Mouse (Mus musculus): ENCODE measurements around the gene Vps13c. TPM values are rescaled to one million over a fixed set of nuclear protein-coding genes. Genes with fewer than 3 reads are reported as not detected.

The Vps13c gene
- polyA plus RNA-seq, 1 experiment from 2014 or later, result 9.3 TPM

GRCm38 (mm10) chr9:67810527-67810926 is 29.7 kb upstream of the Vps13c start:
- Histone ChIP-seq H3K36me3 (ENCODE audit: control insufficient read depth, insufficient read depth, low read length) (no peaks in the 10 kb centered on the region), H3K9ac (ENCODE audit: low read depth, low read length) (no peak overlapping the region)
- 61% methylated on average over 6 of the region's 6 CpGs for WGBS

GRCm38 (mm10) chr9:67811116-67811515 is 29.1 kb upstream of the Vps13c start:
- no peak overlapping the region for H3K4me3 ChIP-seq (ENCODE audit: low read length)
- H3K9me3 ChIP-seq (ENCODE audit: control insufficient read depth, low read length), result no peaks in the 10 kb centered on the region
- H3K4me2 ChIP-seq (ENCODE audit: low read length), result no peak overlapping the region
- no peak overlapping the region for H3K9ac ChIP-seq (ENCODE audit: low read depth, low read length)
- no peak overlapping the region for H3K27ac ChIP-seq (ENCODE audit: low read depth, low read length)
- H3K27me3 ChIP-seq (replicated peaks; ENCODE audit: control insufficient read depth, insufficient read depth, low read length), result no peaks in the 10 kb centered on the region
- ATAC-seq, result no peak
- no peaks in the 10 kb centered on the region for H3K36me3 ChIP-seq (ENCODE audit: control insufficient read depth, insufficient read depth, low read length)
- WGBS, result 74% methylated on average over 3 of the region's 3 CpGs
- H3K4me1 ChIP-seq (ENCODE audit: control insufficient read depth, insufficient read depth, low read depth, low read length), result peaks cover 2% of the 10 kb centered on the region; the same call in 1 of the 2 replicates

More at GRCm38 (mm10) chr9:67810527-67810926, 29.7 kb upstream of the Vps13c start:
- Histone ChIP-seq H3K27me3 (replicated peaks; ENCODE audit: control insufficient read depth, insufficient read depth, low read length) (no peaks in the 10 kb centered on the region), H3K9me3 (ENCODE audit: control insufficient read depth, low read length) (no peaks in the 10 kb centered on the region), H3K4me1 (ENCODE audit: control insufficient read depth, insufficient read depth, low read depth, low read length) (peaks cover 2% of the 10 kb centered on the region; the same call in 1 of the 2 replicates), H3K27ac (ENCODE audit: low read depth, low read length) (no peak overlapping the region), H3K4me2 (ENCODE audit: low read length) (no peak overlapping the region), H3K4me3 (ENCODE audit: low read length) (no peak overlapping the region)
- ATAC-seq, result no peak

- H3K4me1 ChIP-seq (ENCODE audit: control insufficient read depth, insufficient read depth, low read depth, low read length), result peaks cover 2% of the 10 kb centered on the region; the same call in 1 of the 2 replicates
- H3K9ac ChIP-seq (ENCODE audit: low read depth, low read length), result no peak overlapping the region
- no peaks in the 10 kb centered on the region for H3K27me3 ChIP-seq (replicated peaks; ENCODE audit: control insufficient read depth, insufficient read depth, low read length)
- no peak overlapping the region for H3K4me2 ChIP-seq (ENCODE audit: low read length)
- H3K4me3 ChIP-seq (ENCODE audit: low read length), result no peak overlapping the region
- ATAC-seq, result no peak
- WGBS, result 76% methylated on average over 4 of the region's 4 CpGs
- H3K9me3 ChIP-seq (ENCODE audit: control insufficient read depth, low read length), result no peaks in the 10 kb centered on the region
- H3K36me3 ChIP-seq (ENCODE audit: control insufficient read depth, insufficient read depth, low read length), result no peaks in the 10 kb centered on the region
- no peak overlapping the region for H3K27ac ChIP-seq (ENCODE audit: low read depth, low read length)
Measured at GRCm38 (mm10) chr9:67813171-67813570, 27.0 kb upstream of the Vps13c start.

GRCm38 (mm10) chr9:67813665-67814337 is 26.4 kb upstream of the Vps13c start:
- H3K9me3 ChIP-seq (ENCODE audit: control insufficient read depth, low read length), result no peaks in the 10 kb centered on the region
- H3K4me3 ChIP-seq (ENCODE audit: low read length), result no peak overlapping the region
- no peak for ATAC-seq
- H3K4me2 ChIP-seq (ENCODE audit: low read length), result no peak overlapping the region
- H3K27ac ChIP-seq (ENCODE audit: low read depth, low read length), result no peak overlapping the region
- no peak overlapping the region for H3K9ac ChIP-seq (ENCODE audit: low read depth, low read length)
- H3K27me3 ChIP-seq (replicated peaks; ENCODE audit: control insufficient read depth, insufficient read depth, low read length), result no peaks in the 10 kb centered on the region
- no peaks in the 10 kb centered on the region for H3K36me3 ChIP-seq (ENCODE audit: control insufficient read depth, insufficient read depth, low read length)
- WGBS, result 19% methylated on average over 8 of the region's 8 CpGs
- H3K4me1 ChIP-seq (ENCODE audit: control insufficient read depth, insufficient read depth, low read depth, low read length), result peaks cover 2% of the 10 kb centered on the region; the same call in 1 of the 2 replicates

GRCm38 (mm10) chr9:67816172-67816928 is 23.8 kb upstream of the Vps13c start:
- ATAC-seq, result no peak
- peaks cover 2% of the 10 kb centered on the region; the same call in 1 of the 2 replicates for H3K4me1 ChIP-seq (ENCODE audit: control insufficient read depth, insufficient read depth, low read depth, low read length)
- no peak overlapping the region for H3K27ac ChIP-seq (ENCODE audit: low read depth, low read length)
- no peak overlapping the region for H3K9ac ChIP-seq (ENCODE audit: low read depth, low read length)
- 70% methylated on average over 2 of the region's 2 CpGs for WGBS
- no peaks in the 10 kb centered on the region for H3K9me3 ChIP-seq (ENCODE audit: control insufficient read depth, low read length)
- no peaks in the 10 kb centered on the region for H3K27me3 ChIP-seq (replicated peaks; ENCODE audit: control insufficient read depth, insufficient read depth, low read length)
- H3K4me3 ChIP-seq (ENCODE audit: low read length), result no peak overlapping the region
- no peak overlapping the region for H3K4me2 ChIP-seq (ENCODE audit: low read length)
- no peaks in the 10 kb centered on the region for H3K36me3 ChIP-seq (ENCODE audit: control insufficient read depth, insufficient read depth, low read length)

GRCm38 (mm10) chr9:67817898-67818667 is 22.1 kb upstream of the Vps13c start:
- no peak overlapping the region for H3K4me3 ChIP-seq (ENCODE audit: low read length)
- no peaks in the 10 kb centered on the region for H3K36me3 ChIP-seq (ENCODE audit: control insufficient read depth, insufficient read depth, low read length)
- H3K4me1 ChIP-seq (ENCODE audit: control insufficient read depth, insufficient read depth, low read depth, low read length), result peaks cover 2% of the 10 kb centered on the region; the same call in 1 of the 2 replicates
- no peak overlapping the region for H3K4me2 ChIP-seq (ENCODE audit: low read length)
- no peaks in the 10 kb centered on the region for H3K27me3 ChIP-seq (replicated peaks; ENCODE audit: control insufficient read depth, insufficient read depth, low read length)
- H3K9ac ChIP-seq (ENCODE audit: low read depth, low read length), result no peak overlapping the region
- no peak for ATAC-seq
- WGBS, result 61% methylated on average over 10 of the region's 10 CpGs
- H3K9me3 ChIP-seq (ENCODE audit: control insufficient read depth, low read length), result no peaks in the 10 kb centered on the region
- H3K27ac ChIP-seq (ENCODE audit: low read depth, low read length), result no peak overlapping the region

- H3K4me1 ChIP-seq (ENCODE audit: control insufficient read depth, insufficient read depth, low read depth, low read length), result peaks cover 2% of the 10 kb centered on the region; the same call in 1 of the 2 replicates
- H3K36me3 ChIP-seq (ENCODE audit: control insufficient read depth, insufficient read depth, low read length), result no peaks in the 10 kb centered on the region
- H3K4me3 ChIP-seq (ENCODE audit: low read length), result no peak overlapping the region
- 81% methylated on average over 4 of the region's 4 CpGs for WGBS
- ATAC-seq, result no peak
- no peak overlapping the region for H3K4me2 ChIP-seq (ENCODE audit: low read length)
- no peaks in the 10 kb centered on the region for H3K27me3 ChIP-seq (replicated peaks; ENCODE audit: control insufficient read depth, insufficient read depth, low read length)
- H3K27ac ChIP-seq (ENCODE audit: low read depth, low read length), result no peak overlapping the region
- H3K9me3 ChIP-seq (ENCODE audit: control insufficient read depth, low read length), result no peaks in the 10 kb centered on the region
- H3K9ac ChIP-seq (ENCODE audit: low read depth, low read length), result no peak overlapping the region
Measured at GRCm38 (mm10) chr9:67818668-67818950, 21.6 kb upstream of the Vps13c start.

- ATAC-seq, result no peak
- no peak overlapping the region for H3K27ac ChIP-seq (ENCODE audit: low read depth, low read length)
- no peaks in the 10 kb centered on the region for H3K9me3 ChIP-seq (ENCODE audit: control insufficient read depth, low read length)
- H3K4me1 ChIP-seq (ENCODE audit: control insufficient read depth, insufficient read depth, low read depth, low read length), result no peaks in the 10 kb centered on the region
- no peak overlapping the region for H3K9ac ChIP-seq (ENCODE audit: low read depth, low read length)
- H3K4me2 ChIP-seq (ENCODE audit: low read length), result no peak overlapping the region
- H3K27me3 ChIP-seq (replicated peaks; ENCODE audit: control insufficient read depth, insufficient read depth, low read length), result no peaks in the 10 kb centered on the region
- H3K4me3 ChIP-seq (ENCODE audit: low read length), result no peak overlapping the region
- WGBS, result 90% methylated on average over 5 of the region's 5 CpGs
- H3K36me3 ChIP-seq (ENCODE audit: control insufficient read depth, insufficient read depth, low read length), result no peaks in the 10 kb centered on the region
Measured at GRCm38 (mm10) chr9:67823131-67823530, 17.1 kb upstream of the Vps13c start.

GRCm38 (mm10) chr9:67825527-67825926 is 14.7 kb upstream of the Vps13c start:
- H3K4me3 ChIP-seq (ENCODE audit: low read length), result no peak overlapping the region
- peaks cover 11% of the 10 kb centered on the region for H3K27me3 ChIP-seq (replicated peaks; ENCODE audit: control insufficient read depth, insufficient read depth, low read length)
- H3K9ac ChIP-seq (ENCODE audit: low read depth, low read length), result no peak overlapping the region
- H3K4me1 ChIP-seq (ENCODE audit: control insufficient read depth, insufficient read depth, low read depth, low read length), result no peaks in the 10 kb centered on the region
- H3K36me3 ChIP-seq (ENCODE audit: control insufficient read depth, insufficient read depth, low read length), result no peaks in the 10 kb centered on the region
- no peak overlapping the region for H3K27ac ChIP-seq (ENCODE audit: low read depth, low read length)
- H3K9me3 ChIP-seq (ENCODE audit: control insufficient read depth, low read length), result no peaks in the 10 kb centered on the region
- 89% methylated on average over 7 of the region's 7 CpGs for WGBS
- ATAC-seq, result no peak
- H3K4me2 ChIP-seq (ENCODE audit: low read length), result no peak overlapping the region
